Mouse (Mus musculus): ENCODE data around the gene Slc22a23.

Gene Slc22a23

DNA sequence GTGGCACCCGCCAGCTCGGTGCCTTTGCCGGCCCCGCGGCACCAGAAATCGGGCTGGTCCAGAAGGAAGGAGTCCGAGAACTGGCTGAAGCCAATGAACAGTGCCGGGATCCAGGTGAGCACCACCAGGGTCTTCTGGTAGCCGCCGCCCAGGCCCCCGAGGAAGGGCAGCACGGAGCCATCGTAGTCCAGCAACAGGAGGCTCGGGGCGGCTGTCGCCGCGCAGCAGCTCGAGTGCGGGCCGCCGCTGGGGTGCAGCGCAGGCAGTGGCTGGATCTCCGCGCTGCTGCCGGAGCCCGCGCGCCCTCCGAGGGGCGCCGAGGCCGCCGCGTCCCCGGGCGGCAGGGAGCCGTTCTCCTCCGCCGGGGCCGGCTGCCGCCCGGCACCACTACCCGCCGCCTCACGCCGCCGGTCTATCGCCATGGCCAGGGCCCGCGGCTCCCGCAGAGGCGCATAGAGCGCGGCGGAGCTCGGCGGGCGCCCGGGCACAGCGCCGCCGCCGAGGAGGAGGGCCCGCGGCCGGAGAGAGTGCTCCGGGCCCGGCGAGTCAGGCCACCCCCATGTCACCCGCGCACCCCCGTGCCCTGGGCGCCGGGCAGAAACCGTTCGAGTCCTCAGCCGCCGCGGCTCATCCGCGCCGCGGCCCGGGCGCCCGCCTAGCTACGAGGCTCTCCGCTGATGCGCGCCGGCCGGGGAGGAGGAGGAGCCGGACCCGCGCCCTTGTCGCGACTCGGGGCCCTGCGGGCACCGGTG, 430 bp downstream of the Slc22a23 start:
- DNase-seq (ENCODE audit: extremely low read depth, low read depth) = no peak

DNA sequence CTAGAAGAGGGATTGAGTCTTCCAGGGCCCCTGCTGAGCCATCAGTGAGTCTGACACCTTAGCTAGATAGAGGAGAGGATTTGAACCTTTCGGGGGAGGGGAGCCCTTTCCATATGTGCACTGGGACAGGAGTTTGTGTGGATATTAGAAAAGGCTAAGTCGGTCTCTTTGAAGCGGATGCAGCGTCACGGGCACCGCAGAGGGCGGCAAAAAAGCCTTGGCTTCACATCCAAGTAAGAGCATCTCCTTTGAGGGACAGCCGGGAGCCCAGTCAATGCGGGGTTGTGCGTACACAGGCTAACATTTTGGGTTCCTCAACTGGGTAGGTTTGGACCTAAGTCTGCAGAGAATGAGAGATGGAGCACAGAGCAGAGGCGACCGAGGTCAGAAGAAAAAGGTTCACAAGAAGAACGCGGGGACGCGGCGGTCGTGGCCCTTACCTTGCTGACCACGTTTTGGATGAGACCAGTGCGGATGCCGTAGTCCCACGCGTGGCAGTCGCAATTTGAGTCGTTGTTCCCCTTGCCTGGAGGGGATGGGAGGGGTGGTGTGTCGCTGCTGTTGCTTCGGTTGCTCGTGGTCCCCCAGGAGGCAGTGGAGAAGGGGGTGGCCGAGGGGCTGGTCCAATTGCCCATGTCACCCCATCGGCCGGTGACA, 1.1 kb downstream of the Slc22a23 start:
- no peak for DNase-seq (ENCODE audit: extremely low read depth, low read depth)

DNA sequence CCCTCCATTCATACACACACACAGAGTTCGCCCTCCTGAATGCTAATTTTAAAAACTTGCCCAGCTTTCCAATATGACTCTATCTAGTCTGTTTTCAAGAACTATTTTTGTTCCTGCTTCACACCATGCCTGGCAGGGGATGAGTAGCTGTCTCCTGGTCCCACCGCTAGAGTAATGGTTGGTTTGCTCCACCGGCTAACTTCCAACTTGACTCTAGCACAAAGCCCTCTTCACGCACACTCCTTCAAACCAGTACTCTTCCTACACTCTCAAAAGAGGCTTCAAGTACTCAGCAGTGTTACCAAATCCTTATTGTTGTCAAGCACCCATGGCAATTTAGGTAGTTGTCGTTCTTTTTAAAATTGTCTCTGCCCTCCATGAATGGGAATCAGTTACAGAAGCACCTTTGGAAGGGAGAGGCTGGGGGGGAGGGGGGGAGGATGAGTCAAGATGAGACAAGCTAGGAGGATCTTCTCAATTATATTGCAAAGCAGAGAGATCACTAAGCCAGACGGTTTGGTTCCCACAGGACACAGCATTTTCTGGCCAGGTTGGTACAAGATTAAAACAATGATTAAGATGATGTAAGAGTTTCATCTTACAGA, 2.6 kb downstream of the Slc22a23 start:
- DNase-seq (ENCODE audit: extremely low read depth, low read depth) = no peak

DNA sequence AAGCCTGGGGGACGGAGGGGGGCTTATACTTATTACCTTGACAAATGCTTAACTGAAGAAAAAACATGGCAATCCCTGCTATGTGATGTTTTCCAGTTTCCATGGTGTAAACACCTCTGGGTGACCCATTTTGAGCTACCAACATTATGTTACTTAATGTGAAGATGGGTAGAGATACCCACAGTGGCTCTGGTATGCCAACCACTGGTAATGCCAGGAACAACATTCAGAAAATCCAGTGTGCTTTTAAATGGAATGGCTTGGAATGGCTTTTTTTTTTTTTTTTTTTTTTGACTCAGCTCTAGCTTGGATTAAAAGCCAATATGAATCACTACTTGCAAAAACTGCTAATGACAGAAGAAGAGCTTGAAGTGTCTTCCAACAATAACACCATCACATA, 8.1 kb downstream of the Slc22a23 start:
- no peak for DNase-seq (ENCODE audit: extremely low read depth, low read depth)

DNA sequence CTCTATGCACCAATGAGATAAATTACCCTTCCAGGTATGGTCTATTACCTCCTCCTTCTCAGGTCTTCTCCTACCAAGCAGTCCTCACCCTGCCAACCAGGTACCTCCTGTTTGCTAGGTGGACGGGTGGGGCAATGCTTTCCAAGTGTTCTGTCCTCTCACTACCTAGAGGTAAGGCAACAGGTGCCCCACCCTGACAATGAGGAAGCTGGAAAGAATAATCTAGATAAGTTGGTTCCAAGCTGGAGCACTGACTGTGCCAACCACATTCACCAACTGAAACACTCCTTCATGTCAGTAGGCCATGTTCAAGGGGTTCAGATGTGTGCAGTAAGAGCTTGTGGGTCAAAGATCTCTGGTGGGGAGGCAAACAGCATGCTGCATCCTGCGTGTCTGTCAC, 10.1 kb downstream of the Slc22a23 start:
- no peak for DNase-seq (ENCODE audit: extremely low read depth, low read depth)

DNA sequence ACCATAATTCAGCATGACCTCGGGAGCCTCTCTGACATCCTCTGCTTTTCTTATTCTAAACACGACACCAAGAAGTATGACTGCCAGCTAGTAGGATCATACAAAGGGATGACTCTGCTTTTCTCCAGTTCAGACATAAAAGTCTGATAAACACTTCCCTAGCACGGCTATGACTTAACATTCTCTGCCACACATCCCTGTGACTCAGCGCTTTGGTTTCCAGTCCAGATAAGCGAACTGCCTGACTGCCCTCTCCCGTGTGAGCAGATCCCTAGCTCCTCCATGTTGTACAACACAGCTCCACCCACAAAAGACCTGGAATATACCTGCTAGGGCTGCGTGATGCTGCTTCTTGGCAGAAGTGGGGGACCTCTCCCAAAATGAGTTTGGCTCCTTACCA, 12.2 kb downstream of the Slc22a23 start:
- peak; percentile 97 for DNase-seq (ENCODE audit: extremely low read depth, low read depth)

DNA sequence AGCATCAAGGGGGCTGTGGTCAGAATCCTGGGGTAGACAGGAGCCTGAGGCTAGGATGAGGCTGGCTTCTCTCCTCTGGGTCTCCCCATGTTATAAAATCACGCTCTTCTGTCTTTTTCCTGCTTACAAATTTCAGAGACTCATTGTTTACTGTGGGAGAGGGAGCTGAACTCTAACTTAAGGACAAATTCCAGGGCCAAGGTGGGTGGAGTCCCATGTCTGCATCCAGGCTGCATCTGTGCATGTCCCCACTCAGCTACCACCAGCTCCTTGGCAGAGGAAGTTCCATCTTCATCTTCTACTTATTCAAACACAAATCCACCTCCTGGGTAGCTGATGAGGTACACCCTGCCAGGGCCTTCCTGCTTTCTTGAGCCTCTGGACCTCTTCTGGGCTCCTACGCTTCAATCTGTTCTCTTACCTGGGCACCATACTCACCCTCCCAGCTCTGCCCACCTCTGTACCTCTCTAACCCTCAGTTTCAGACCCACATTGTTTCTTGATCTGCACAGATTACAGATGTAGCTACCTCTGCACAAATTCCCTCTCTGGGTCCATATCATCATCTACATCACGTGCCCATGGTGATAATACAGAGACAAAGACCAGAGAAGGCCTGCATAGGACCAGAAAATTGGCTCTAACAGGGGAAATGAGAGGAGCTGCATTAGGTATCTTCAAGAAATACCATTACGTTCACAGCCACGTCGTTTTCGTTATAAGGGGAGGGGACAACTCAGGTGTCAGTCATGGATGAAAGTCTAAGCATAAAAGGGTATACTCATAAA, 13.4 kb downstream of the Slc22a23 start:
- no peak for DNase-seq (ENCODE audit: extremely low read depth, low read depth)

DNA sequence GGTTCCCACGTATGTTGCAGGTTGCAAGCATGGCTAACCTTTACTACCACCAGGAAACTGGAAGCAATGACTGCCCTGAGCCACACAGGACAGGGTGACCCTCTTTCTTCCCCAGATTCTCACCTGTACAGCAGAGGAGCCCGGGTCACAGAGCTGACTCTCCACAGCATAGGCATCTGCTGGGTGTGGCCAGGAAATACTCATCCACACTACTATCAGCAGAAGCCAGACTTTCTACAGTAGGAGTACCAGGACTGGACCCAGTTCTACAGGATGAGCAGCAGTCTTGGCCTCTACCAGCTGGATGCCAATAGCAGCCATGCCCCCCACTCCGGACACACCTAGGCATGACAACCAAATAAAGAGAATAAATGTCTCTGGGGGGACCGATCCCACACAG, 15.4 kb downstream of the Slc22a23 start:
- DNase-seq (ENCODE audit: extremely low read depth, low read depth) = no peak

DNA sequence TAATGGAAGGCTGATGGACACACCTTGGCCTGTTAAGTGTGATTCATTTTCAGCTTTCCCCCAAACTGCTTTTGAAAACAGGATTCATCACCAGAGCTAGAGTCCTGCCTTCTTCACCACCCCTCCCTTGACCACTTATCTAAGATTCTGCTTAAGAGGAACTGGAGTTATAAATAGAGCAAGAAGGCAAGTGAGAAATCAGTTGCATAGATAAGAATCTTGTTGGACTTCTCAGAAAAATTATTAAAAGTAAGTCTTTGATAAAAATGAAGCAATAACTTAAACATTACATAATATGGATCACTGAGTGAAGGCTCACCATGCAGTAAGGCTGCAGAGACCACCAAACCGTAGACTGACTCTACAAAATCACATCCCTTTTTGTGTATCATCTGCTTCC, 18.0 kb downstream of the Slc22a23 start:
- DNase-seq (ENCODE audit: extremely low read depth, low read depth) = no peak

DNA sequence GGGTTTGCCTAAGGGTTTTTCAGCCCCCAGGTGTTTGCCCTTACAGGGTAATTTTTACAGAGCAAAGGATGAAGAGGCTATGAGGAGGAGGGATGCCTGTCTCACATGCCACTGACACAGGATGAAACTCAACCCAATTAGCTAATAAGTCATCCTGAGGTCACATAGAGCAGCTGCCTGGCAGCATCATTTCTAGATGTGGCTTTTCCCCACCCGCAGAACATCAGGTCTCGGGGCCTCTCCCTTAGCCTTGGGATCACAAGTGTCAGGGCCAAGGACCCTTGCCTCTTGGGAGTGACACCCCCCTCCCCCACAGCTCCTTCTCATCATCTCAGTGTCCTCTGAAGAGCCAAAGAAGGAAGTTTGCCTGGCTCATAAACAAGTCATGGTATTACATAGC, 21.6 kb downstream of the Slc22a23 start:
- DNase-seq (ENCODE audit: extremely low read depth, low read depth) = no peak

DNA sequence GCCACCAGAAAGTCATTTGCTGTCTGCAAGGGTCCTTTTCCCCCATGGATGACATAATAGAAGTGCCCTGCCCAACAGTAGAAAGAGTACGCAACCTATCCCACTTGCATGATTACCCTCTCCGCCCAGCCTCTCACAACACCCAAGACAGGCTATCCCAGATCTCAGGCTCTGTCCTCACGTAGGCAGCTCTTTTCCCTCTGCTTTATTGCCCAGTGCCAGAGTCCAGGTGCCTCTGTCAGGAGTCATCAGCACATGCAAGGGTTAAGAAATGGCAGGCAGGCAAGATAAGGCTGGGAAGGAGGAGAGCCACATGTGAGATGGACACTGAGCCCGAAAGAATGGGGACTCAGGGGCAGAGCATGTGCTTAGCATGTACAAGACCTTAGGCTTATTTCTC, 24.5 kb downstream of the Slc22a23 start:
- DNase-seq (ENCODE audit: extremely low read depth, low read depth) = no peak

DNA sequence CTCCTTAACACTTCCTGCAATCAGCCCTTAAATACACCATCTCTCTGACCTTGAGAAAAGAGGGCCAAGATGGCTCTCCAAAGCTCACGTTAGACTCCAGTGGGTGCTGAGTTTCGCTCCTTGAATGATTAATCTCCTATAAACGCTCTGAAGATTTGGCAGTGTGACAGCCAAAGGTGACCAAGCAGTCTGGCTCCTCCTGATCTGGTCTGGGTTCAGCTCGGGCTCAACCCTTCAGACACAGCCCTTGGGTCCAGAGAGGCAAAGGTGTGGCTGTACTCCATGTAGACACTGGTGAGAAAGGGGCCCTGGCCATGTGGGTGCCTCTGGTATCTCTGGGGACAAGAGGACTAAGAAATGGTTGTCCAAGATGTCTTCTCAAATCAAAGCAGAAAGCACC, 27.9 kb downstream of the Slc22a23 start:
- no peak for DNase-seq (ENCODE audit: extremely low read depth, low read depth)

DNA sequence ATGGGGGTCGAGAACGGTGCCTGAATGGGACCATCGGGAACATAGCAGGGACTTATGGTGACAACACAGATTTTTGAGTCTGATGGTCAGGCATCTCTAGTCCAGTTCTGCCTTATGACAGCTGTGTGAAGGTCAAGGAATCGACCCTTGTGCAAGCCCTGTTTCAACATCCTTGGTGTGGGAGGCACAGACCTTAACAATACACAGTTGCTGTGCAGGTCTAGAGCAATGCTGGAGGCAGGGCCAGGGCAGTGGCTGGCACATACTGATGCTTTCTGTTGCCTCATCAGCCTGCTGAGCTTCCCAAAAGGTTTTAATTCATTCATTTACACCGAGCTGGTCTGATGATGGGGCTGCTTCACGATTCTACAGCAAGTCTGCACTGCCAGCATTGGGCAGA, 28.5 kb downstream of the Slc22a23 start:
- DNase-seq (ENCODE audit: extremely low read depth, low read depth) = no peak

DNA sequence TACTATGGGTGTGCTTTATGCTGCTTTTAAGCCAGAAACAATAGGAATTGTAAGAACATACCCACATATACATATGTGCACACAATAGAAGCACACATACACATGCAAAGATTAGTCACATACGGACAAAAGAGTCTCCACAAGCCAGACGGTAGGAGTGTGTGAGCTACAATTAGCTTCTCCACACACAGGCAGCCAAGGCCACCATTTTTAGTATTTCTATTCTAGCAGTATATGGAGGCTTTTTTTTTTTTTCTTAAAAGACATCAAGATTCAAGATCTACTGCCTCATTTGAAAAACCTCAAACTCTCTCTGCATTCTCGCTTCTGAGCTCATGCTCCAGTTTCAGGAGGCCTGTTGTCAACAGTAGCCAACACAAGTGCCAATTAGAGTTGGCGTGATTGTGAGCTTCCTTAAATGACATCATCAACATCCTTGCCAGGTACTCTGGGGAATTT, 31.9 kb downstream of the Slc22a23 start:
- DNase-seq (ENCODE audit: extremely low read depth, low read depth) = no peak

DNA sequence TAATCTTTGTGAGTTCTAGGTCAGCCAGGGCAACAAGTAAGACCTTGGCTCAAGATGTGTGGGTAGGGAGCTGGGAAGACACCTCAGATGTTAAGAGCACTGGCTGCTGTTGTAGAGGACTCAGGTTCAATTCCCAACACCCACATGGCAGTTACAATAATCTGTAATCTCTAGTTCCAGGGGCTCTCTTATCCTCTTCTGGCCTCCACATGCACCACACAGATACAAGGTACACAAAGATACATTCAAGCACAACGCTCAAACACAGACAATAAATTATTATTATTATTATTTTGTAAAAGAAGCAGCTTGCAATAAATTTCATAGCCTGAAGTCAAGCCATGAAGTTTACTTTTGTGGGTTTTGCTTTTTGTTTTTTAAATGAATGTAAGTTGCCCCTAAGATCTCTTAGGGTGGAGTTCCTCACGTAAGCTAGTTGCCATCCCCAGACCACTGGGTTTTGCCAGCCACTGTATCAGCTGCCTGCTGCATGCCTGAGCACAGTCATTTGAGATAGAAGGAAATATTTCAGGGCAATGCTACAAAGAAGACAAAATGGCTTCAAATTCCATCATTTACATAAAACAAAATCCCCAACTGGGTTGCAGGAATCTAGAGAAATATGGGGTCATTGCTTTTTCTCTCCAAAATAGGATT, 32.5 kb downstream of the Slc22a23 start:
- peak; percentile 59 for DNase-seq (ENCODE audit: extremely low read depth, low read depth)

DNA sequence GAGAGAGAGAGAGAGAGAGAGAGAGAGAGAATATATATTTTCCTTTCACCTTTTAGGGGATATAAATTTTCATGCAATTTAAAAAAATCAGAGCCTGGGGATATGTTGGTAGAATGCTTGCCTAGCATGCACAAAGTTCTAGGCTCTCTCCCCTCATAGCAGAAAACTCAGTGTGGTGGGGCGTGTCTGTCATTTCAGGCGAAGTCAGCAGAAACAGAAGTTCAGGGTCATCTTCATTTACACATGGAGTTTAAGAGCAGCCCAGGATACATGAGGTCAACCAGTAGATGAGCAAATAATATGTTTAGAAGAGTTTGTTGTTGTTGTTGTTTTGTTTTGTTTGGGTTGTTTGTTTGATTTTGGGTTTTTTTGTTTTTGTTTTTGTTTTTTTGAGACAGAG, 33.4 kb downstream of the Slc22a23 start:
- DNase-seq (ENCODE audit: extremely low read depth, low read depth) = no peak

DNA sequence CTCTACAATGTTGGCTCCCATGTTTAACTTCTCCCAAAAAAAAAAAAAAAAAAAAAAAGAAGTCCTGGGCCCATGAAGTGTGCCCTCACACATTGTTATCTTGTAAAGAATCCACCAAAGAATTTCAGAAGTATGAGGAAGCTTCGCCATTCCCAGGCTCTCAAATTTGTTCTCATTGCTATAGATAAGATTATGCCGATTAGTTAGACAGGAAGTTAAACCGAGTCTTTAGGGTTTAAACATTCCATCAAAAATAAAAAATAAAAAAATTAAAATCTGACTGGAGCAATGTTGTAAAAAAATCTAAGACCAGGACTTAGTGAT, 36.4 kb downstream of the Slc22a23 start:
- DNase-seq (ENCODE audit: extremely low read depth, low read depth) = no peak

DNA sequence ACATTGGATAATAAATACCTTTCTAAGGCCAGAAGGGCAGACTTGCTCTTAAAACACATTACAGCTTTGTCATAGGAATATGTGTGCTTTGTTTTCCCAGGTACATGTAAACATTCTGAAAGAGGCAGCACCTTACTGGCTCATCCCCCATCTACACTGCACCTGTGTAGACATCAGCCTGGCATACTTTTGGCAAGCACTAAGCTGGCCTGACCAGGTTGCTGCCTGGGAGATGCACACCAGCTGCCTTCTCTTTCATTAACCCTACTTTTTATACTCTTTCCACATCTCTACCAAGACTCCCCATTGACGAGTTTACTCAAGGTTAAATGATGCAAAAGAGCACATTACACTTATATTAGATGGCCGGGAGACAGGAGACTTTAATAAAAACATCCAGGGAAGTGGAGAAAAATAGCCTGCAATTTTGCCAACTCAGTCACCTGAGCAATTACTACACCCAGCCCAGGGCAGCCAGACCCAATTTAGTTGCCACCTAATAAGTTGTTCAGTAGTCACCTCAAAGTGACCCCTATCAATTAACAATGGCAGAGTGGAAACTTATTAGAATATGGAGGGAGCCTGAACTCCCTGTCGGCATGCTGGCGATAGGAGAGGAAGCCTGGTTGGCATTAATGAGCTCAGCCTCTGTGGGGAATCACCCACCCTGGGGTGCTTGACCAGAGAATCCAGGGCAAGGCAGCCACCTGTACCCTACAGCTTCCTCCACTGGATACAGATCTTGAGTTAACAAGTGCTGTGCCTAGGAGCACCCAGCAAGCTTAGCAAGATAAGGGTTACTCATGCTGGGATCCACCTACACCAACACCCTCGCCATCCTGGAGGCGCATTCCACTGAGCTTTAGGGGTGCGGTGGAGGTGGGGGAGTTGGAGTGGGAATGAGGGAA, 37.0 kb downstream of the Slc22a23 start:
- DNase-seq (ENCODE audit: extremely low read depth, low read depth) = no peak

DNA sequence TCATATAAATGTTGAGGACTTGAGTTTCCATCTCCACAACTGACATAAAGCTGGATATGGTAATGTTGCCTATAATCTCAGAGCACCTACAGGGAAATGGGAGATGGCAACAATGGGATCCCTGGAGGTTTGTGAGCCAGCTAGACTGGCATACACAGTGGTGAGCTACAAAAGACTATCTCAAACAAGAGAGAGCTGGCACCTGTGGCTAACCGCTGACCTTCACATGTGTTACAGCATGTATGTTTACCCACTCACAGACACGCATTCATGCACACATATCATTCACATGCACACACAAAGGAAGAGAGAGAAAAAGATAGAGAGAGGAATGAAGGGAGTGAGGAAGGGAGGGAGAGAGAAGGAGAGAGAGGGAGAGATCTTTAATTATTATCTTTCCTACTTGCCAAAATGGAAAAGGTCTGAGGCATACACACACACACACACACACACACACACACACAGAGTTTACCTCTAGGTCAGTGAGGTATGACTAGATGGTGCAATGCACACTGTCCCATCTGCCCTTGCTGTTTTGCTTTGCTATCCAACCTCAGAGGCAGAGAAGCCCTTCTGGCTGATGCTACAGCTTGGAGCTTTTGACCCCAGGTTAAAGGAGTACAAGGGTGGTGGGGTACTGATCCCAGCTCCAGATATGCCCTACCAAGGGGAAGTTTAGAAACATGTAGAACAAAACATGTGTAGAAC, 38.9 kb downstream of the Slc22a23 start:
- DNase-seq (ENCODE audit: extremely low read depth, low read depth) = no peak

DNA sequence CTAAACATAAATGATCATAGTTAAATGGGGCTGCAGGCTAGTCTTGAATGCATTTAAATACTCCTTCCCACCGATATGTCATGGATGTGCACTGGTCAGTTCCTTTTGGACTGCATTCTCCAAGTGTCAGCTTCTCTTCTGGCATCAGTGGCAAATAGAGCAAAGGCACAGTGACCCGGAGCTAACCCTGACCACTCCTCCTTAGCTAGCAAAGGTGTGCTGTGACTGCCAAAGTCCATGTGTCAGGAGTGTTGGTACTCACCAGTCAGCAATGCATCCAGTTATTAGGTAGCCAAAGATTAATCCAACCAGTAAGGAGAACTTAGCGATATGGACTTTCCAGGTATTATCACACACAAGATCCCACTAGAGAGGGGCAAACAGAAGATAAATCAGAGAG, 40.1 kb downstream of the Slc22a23 start:
- no peak for DNase-seq (ENCODE audit: extremely low read depth, low read depth)

Data from MEL-GATA-1-ER (cell line).